Mouse (Mus musculus): ENCODE measurements at regions not wholly inside any gene's neighbourhood (a gene's known extent, or its start where the extent isn't known, plus 50 kb on each side); places are given as distances from the start of the nearest gene placed in this dataset.
"Not testable (repeated sequence)": the region's sequence is repeated elsewhere in the genome, so short reads cannot be mapped to it uniquely, and the experiment has no call there.

GRCm38 (mm10) chr10:119146342-119146741 lies 93.5 kb downstream of the Cand1 start:
- DNase-seq (ENCODE audit: low spot score in 2 of 2): no peak

DNA sequence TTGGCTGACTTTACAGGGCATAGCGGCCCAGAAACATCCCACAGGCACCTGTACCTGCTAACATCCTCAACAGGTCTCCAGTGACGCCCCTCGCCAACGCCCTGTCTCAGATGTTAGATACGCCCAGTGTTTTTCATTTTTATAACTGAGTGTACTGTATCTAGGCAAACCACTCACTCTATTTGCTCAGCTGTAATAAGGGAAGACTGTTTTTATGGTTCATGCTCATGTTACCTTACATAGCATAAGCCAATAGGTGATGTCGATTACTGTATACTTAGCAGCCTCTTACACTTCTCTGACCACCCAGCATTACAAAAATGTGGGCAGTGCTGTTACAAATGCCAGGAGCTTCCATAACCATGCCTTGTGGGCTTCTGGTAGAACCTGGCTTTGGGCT lies 97.0 kb downstream of the Cand1 start:
- DNase-seq (ENCODE audit: low spot score in 2 of 2): no peak

DNA sequence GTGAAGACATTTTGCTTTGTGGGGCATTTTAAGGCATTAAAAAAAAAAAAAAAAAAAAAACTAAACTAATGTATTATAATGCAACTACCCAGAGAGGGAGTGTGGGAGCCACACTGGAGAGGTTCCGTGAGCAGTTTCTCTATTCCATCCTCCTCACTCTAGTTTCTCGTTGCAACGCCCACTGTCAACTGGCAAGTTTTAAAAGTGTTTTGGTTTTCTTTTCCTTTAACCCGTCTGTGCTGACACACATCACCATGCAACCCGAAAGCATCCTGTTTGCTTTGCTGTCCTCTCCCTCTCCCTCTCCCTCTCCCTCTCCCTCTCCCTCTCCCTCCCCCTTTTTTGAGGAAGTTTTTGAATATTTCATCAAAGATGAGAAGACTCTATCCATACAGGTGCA lies 97.5 kb downstream of the Cand1 start:
- no peak for DNase-seq (ENCODE audit: low spot score in 2 of 2)

- no peak for DNase-seq (ENCODE audit: low spot score in 2 of 2)
These were observed 101.6 kb downstream of the Cand1 start for GRCm38 (mm10) chr10:119138237-119138636.

DNA sequence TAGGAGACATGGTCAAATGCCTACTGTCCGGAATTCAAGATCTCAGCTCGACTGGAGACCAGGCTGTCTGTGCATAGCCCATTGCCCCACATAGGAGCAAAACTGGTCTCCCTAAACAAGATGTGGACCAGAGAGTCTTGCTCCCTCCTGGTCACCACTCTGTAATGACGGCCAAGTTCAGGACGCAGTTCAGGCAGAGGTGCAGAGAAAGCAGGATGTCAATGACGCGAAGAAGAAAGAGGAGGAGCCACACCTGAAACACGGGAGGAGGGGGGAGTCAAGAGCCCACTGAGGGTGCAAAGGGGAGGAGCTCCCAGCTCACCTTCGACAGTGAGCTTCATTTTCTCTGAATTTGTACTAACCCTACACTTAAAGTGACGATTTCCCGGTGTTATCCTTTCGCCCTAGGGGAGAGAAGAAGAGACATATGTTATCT lies 104.3 kb downstream of the Cand1 start:
- DNase-seq (ENCODE audit: low spot score in 2 of 2): no peak

GRCm38 (mm10) chr10:119134797-119135488 lies 104.9 kb downstream of the Cand1 start:
- no peak for DNase-seq (ENCODE audit: low spot score in 2 of 2)

DNA sequence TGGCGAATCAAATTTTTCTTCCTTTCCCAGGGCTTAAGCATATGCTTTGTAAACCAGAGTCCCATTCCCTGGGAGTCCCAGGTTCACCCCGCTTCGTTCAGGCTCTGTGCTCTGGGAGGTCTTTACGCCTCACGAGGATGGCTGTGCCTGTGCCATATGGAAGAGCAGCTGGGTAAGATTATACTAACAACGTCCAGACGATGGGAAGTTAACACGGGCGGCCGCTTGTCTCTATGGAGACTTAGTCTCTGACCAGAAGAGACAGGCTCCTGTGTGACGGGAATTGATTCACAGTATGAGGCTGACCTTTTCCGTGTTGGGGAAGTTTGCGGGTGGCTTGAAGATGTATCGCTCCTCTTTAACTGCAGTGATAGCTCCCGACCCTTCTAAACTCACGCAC lies 107.9 kb downstream of the Cand1 start:
- no peak for DNase-seq (ENCODE audit: low spot score in 2 of 2)

- DNase-seq (ENCODE audit: low spot score in 2 of 2): no peak
These were observed 109.2 kb downstream of the Cand1 start for GRCm38 (mm10) chr10:119130676-119131075.

DNA sequence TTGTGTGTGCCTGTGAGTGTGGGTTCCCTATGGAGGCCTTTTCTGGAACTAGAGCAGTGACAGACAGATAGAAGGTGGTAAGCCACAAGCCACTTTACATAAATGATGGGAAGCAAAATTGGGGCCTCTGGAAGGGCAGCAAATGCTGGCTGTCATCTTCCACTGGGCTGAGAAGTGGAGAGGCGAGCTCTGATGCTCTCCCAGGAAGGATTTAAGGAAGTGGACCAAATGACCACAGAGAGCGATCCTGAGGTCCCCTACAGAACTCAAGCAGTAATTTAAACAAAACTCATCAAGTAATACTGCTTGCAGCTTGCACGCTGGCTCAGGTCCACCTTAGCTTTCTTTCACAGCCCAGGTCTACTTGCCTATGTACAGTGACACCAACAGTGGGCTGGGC lies 111.8 kb downstream of the Cand1 start:
- DNase-seq (ENCODE audit: low spot score in 2 of 2): no peak

DNA sequence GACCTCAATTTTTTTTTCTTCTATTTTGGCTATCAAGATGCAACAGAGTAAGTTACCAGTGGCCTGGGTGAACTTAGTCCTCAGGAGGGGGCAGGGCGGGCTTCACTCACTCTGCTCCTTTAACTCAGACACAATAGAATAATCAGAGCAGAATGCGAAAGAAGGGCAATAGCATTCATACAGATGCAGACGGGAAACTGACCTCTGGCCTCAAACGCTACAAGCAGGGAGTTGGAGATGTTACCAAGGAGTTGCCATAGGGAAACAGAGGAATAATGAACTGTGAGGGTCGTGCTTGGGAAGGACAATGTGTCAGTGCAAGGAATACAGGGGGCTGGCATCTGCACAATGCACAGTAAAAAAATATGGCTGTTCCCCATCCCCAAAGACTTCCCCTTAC lies 116.3 kb downstream of the Cand1 start:
- no peak for DNase-seq (ENCODE audit: low spot score in 2 of 2)

DNA sequence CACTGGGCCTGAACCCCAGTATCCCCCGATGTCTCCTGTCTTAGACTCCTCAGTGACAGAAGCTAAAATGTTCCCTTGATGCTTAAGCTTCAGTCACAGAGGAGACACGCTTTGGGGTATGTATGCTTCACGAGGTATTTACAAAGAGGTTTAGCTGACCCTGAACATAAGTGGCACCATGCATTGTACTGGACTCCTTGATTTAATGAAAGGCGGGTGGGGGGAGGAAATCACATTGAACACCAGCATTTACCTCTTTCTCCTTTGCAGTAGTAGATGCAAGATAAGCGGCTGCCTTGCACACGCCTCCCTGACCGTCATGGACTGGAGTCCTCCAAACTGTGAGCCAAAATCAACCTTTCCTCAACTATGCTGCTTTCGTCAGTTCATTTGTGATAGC lies 117.5 kb downstream of the Cand1 start:
- DNase-seq (ENCODE audit: low spot score in 2 of 2): no peak

DNA sequence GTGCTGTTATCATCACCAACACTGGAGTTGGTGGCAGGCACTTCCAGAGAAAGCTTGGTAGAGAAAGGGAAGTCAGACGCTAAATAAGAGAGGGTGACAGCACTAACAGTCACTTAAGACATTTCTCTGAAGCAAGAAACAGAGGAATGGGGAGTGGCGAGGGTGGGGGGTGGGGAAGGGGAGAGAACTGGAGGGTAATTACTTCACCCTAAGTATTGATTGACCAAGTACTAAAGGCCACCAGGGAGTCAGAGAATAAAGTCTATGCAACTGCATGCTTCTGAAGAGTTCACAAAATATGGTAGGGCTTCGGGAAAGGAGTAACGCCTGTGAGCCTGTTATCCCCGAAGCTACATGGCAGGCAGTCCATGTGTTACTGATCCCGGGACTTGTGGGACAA lies 118.3 kb downstream of the Cand1 start:
- no peak for DNase-seq (ENCODE audit: low spot score in 2 of 2)

GRCm38 (mm10) chr10:119116843-119117390 lies 122.9 kb downstream of the Cand1 start:
- no peak for DNase-seq (ENCODE audit: low spot score in 2 of 2)

DNA sequence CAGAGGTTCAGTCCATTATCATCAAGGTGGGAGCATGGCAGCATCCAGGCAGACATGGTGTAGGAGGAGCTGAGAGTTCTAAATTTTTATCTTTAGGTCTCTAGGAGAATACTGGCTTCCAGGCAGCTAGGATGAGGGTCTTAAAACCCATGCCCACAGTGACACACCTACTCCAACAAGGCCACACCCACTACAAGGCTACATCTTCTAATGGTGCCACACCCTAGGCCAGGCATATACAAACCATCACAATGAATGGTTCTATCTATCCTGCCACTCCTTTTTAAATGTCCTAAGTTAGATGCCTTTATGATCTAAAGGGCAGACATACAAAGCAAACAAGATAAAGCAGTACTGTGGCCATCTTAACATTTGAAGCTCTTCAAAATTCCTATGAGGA lies 124.7 kb downstream of the Cand1 start:
- DNase-seq (ENCODE audit: low spot score in 2 of 2): not testable (repeated sequence)

GRCm38 (mm10) chr10:119114653-119115052 lies 125.2 kb downstream of the Cand1 start:
- DNase-seq (ENCODE audit: low spot score in 2 of 2): no peak

DNA sequence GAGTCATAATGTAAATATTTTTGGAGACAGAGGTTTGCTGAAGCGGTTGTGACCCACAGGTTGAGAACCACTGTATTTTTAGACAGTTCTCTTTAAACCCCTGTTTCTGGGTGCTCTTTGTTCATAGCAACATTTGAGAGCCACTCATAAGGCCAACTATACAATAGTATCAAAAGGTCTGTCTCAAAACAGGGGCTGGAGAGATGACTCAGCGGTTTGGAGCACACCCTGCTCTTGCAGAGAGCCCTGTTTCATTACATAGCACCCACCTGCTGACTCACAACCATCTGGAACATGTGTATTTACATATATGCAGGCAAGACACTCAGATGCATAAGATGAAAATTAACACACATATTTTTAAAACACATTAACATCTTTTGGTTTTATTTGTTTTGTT lies 128.0 kb downstream of the Cand1 start:
- DNase-seq (ENCODE audit: low spot score in 2 of 2): no peak

- no peak for DNase-seq (ENCODE audit: low spot score in 2 of 2)
These were observed 128.4 kb downstream of the Cand1 start for GRCm38 (mm10) chr10:119111409-119111808.

DNA sequence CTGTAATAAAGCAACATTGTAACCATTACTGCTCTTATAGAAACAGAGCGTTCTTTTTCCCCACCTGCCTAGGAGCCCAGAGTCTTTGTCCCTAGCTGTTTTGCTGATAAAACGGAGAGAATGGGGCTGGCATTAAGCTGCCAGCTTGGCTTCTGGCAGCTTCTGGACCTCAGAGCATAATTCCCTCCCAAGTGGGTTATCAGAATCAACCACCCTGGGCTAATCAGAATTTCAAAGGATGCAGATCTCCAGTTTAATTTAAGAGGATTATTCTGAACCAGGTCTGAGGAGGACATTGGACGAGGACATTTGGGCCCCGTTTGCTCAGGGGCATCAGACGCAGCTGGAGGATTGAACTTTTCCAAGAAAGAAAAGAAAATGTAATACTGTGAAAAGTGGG lies 129.2 kb downstream of the Cand1 start:
- no peak for DNase-seq (ENCODE audit: low spot score in 2 of 2)

DNA sequence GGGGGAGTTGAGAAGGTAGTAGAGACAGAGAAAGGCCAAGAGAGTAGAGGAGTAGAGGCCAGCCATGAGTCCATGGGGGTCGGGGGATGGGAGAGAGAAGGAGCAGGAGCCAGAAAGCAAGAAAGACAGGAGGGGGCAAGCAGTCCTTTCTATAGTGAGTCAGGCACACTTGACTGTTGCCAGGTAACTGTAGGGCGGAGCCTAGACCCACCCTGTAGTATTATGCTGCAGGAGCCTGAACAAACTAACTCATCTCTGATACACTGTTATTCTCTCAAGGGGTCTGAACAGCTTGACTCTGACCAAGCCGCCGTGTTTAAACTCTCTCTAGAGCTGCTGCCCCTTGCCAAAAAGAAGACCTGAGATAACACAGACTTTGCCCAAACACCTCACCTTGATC lies 130.6 kb downstream of the Cand1 start:
- DNase-seq (ENCODE audit: low spot score in 2 of 2): no peak

- DNase-seq (ENCODE audit: low spot score in 2 of 2): no peak
These were observed 132.1 kb downstream of the Cand1 start for GRCm38 (mm10) chr10:119107728-119108127.

GRCm38 (mm10) chr10:119106105-119106504 lies 133.8 kb downstream of the Cand1 start:
- no peak for DNase-seq (ENCODE audit: low spot score in 2 of 2)

GRCm38 (mm10) chr10:119105279-119105881 lies 134.5 kb downstream of the Cand1 start:
- peak; percentile 14 to 15 for DNase-seq (ENCODE audit: low spot score in 2 of 2)

- DNase-seq (ENCODE audit: low spot score in 2 of 2): no peak
These were observed 139.3 kb downstream of the Cand1 start for GRCm38 (mm10) chr10:119100511-119100910.

All from gastrocnemius, adult 8-10 months (tissue).